Mouse (Mus musculus): ENCODE measurements around the gene Mag. TPM values are rescaled to one million over a fixed set of nuclear protein-coding genes. Genes with fewer than 3 reads are reported as not detected.

The Mag gene
- total and polyA plus RNA-seq, 2 experiments from 2014 or later: 5.7 to 14.9 TPM

GRCm38 (mm10) chr7:30904042-30904441 is 10.6 kb downstream of the Mag start:
- H3K27me3 ChIP-seq (ENCODE audit: insufficient read depth, low read length): no peaks in the 10 kb centered on the region
- no peak overlapping the region for H3K4me3 ChIP-seq (ENCODE audit: low read depth, low read length)
- peak; percentile 68 for TF ChIP-seq CTCF (IDR thresholded peaks at IDR 0.05)
- DNase-seq (ENCODE audit: low spot score): peak; percentile 6
- no peak overlapping the region for H3K27ac ChIP-seq (ENCODE audit: low read depth, low read length)
- ATAC-seq (ENCODE audit: low FRiP score): no peak
- H3K4me1 ChIP-seq (ENCODE audit: insufficient read depth, low read length): no peaks in the 10 kb centered on the region
- H3K36me3 ChIP-seq (ENCODE audit: insufficient read depth, low read length): no peaks in the 10 kb centered on the region
- H3K9me3 ChIP-seq (ENCODE audit: low read length): no peaks in the 10 kb centered on the region
- H3K4me2 ChIP-seq (ENCODE audit: low read depth, low read length, poor library complexity, severe bottlenecking): no peak overlapping the region
- H3K9ac ChIP-seq (replicated peaks; ENCODE audit: low read length, poor library complexity, severe bottlenecking): no peak overlapping the region
- 51% methylated on average over 4 of the region's 4 CpGs for WGBS

- Histone ChIP-seq H3K4me3 (ENCODE audit: low read depth, low read length) (no peak overlapping the region), H3K27me3 (ENCODE audit: insufficient read depth, low read length) (no peaks in the 10 kb centered on the region), H3K9ac (replicated peaks; ENCODE audit: low read length, poor library complexity, severe bottlenecking) (no peak overlapping the region), H3K27ac (ENCODE audit: low read depth, low read length) (no peak overlapping the region), H3K4me1 (ENCODE audit: insufficient read depth, low read length) (no peaks in the 10 kb centered on the region), H3K9me3 (ENCODE audit: low read length) (no peaks in the 10 kb centered on the region), H3K36me3 (ENCODE audit: insufficient read depth, low read length) (no peaks in the 10 kb centered on the region), H3K4me2 (ENCODE audit: low read depth, low read length, poor library complexity, severe bottlenecking) (no peak overlapping the region)
- DNase-seq (ENCODE audit: low spot score) (no peak), ATAC-seq (ENCODE audit: low FRiP score) (no peak)
- 94% methylated on average over 3 of the region's 3 CpGs for WGBS
- no peak for TF ChIP-seq CTCF (IDR thresholded peaks at IDR 0.05)
Observed at GRCm38 (mm10) chr7:30895217-30895616, 19.5 kb downstream of the Mag start.

GRCm38 (mm10) chr7:30892515-30892914 is 22.2 kb downstream of the Mag start:
- TF ChIP-seq CTCF (IDR thresholded peaks at IDR 0.05): no peak
- no peaks in the 10 kb centered on the region for H3K9me3 ChIP-seq (ENCODE audit: low read length)
- no peaks in the 10 kb centered on the region for H3K4me1 ChIP-seq (ENCODE audit: insufficient read depth, low read length)
- H3K9ac ChIP-seq (replicated peaks; ENCODE audit: low read length, poor library complexity, severe bottlenecking): no peak overlapping the region
- no peak overlapping the region for H3K27ac ChIP-seq (ENCODE audit: low read depth, low read length)
- no peak overlapping the region for H3K4me2 ChIP-seq (ENCODE audit: low read depth, low read length, poor library complexity, severe bottlenecking)
- no peak for DNase-seq (ENCODE audit: low spot score)
- no peaks in the 10 kb centered on the region for H3K36me3 ChIP-seq (ENCODE audit: insufficient read depth, low read length)
- H3K4me3 ChIP-seq (ENCODE audit: low read depth, low read length): no peak overlapping the region
- H3K27me3 ChIP-seq (ENCODE audit: insufficient read depth, low read length): no peaks in the 10 kb centered on the region
- WGBS: 73% methylated on average over 3 of the region's 3 CpGs
- ATAC-seq (ENCODE audit: low FRiP score): no peak

GRCm38 (mm10) chr7:30891746-30892145 is 22.9 kb downstream of the Mag start:
- no peaks in the 10 kb centered on the region for H3K9me3 ChIP-seq (ENCODE audit: low read length)
- WGBS: 89% methylated on average over 9 of the region's 9 CpGs
- H3K4me3 ChIP-seq (ENCODE audit: low read depth, low read length): no peak overlapping the region
- no peak for TF ChIP-seq CTCF (IDR thresholded peaks at IDR 0.05)
- H3K27ac ChIP-seq (ENCODE audit: low read depth, low read length): no peak overlapping the region
- DNase-seq (ENCODE audit: low spot score) (no peak), ATAC-seq (ENCODE audit: low FRiP score) (no peak)
- H3K27me3 ChIP-seq (ENCODE audit: insufficient read depth, low read length): no peaks in the 10 kb centered on the region
- no peak overlapping the region for H3K9ac ChIP-seq (replicated peaks; ENCODE audit: low read length, poor library complexity, severe bottlenecking)
- no peaks in the 10 kb centered on the region for H3K36me3 ChIP-seq (ENCODE audit: insufficient read depth, low read length)
- no peaks in the 10 kb centered on the region for H3K4me1 ChIP-seq (ENCODE audit: insufficient read depth, low read length)
- H3K4me2 ChIP-seq (ENCODE audit: low read depth, low read length, poor library complexity, severe bottlenecking): no peak overlapping the region

- Histone ChIP-seq H3K9ac (replicated peaks; ENCODE audit: low read length, poor library complexity, severe bottlenecking) (no peak overlapping the region), H3K4me3 (ENCODE audit: low read depth, low read length) (no peak overlapping the region), H3K4me1 (ENCODE audit: insufficient read depth, low read length) (no peaks in the 10 kb centered on the region), H3K27me3 (ENCODE audit: insufficient read depth, low read length) (no peaks in the 10 kb centered on the region), H3K9me3 (ENCODE audit: low read length) (no peaks in the 10 kb centered on the region), H3K4me2 (ENCODE audit: low read depth, low read length, poor library complexity, severe bottlenecking) (no peak overlapping the region), H3K27ac (ENCODE audit: low read depth, low read length) (no peak overlapping the region), H3K36me3 (ENCODE audit: insufficient read depth, low read length) (no peaks in the 10 kb centered on the region)
- no peak for ATAC-seq (ENCODE audit: low FRiP score)
- TF ChIP-seq CTCF (IDR thresholded peaks at IDR 0.05): no peak
- no peak for DNase-seq (ENCODE audit: low spot score)
- 74% methylated on average over 2 of the region's 2 CpGs for WGBS
Observed at GRCm38 (mm10) chr7:30890681-30891080, 24.0 kb downstream of the Mag start.

- TF ChIP-seq CTCF (IDR thresholded peaks at IDR 0.05): no peak
Observed at GRCm38 (mm10) chr7:30888786-30889185, 25.9 kb downstream of the Mag start.

More at GRCm38 (mm10) chr7:30888786-30889185, 25.9 kb downstream of the Mag start:
- Histone ChIP-seq H3K36me3 (ENCODE audit: insufficient read depth, low read length) (no peaks in the 10 kb centered on the region), H3K27ac (ENCODE audit: low read depth, low read length) (no peak overlapping the region), H3K4me1 (ENCODE audit: insufficient read depth, low read length) (no peaks in the 10 kb centered on the region), H3K4me2 (ENCODE audit: low read depth, low read length, poor library complexity, severe bottlenecking) (no peak overlapping the region), H3K27me3 (ENCODE audit: insufficient read depth, low read length) (no peaks in the 10 kb centered on the region), H3K9ac (replicated peaks; ENCODE audit: low read length, poor library complexity, severe bottlenecking) (no peak overlapping the region), H3K4me3 (ENCODE audit: low read depth, low read length) (no peak overlapping the region), H3K9me3 (ENCODE audit: low read length) (no peaks in the 10 kb centered on the region)
- DNase-seq (ENCODE audit: low spot score) (no peak), ATAC-seq (ENCODE audit: low FRiP score) (no peak)
- 80% methylated on average over 7 of the region's 7 CpGs for WGBS

Measured in midbrain, postnatal 0 days (tissue).